Mouse (Mus musculus) neural tube, embryonic 13.5 days (tissue): Measurements from ENCODE around the gene Knop1. TPM values are rescaled to one million over a fixed set of nuclear protein-coding genes. Genes with fewer than 3 reads are reported as not detected.
A peak's percentile ranks its signal among the peaks of the same experiment; 100 is the strongest.

Experiments
- ATAC-seq: fragments of 200-750 bp; cut with Nextera tagmentation; 2 replicates; pipeline ENCODE4 v1.8.0; 2017; ENCODE audit warnings: low read depth, mild to moderate bottlenecking, moderate TSS enrichment, moderate library complexity
- H3K27ac ChIP-seq: fragments of 300-500 bp; sonication (generic); replicated peaks from 2 replicates; pipeline ENCODE4 v1.5.1; 2015; ENCODE audit warnings: moderate library complexity, mild to moderate bottlenecking, inconsistent platforms
- H3K27me3 ChIP-seq: fragments of 300-500 bp; sonication (generic); 2 replicates; pipeline ENCODE4 v1.6.1; 2015; ENCODE audit warnings: mild to moderate bottlenecking, inconsistent platforms
- H3K36me3 ChIP-seq: fragments of 300-500 bp; sonication (generic); 2 replicates; pipeline ENCODE4 v1.6.1; 2015; ENCODE audit warnings: mild to moderate bottlenecking, inconsistent platforms
- H3K4me1 ChIP-seq: fragments of 300-500 bp; sonication (generic); replicated peaks from 2 replicates; pipeline ENCODE4 v1.6.1; 2015; ENCODE audit warnings: inconsistent platforms
- H3K4me2 ChIP-seq: fragments of 300-500 bp; sonication (generic); 2 replicates; pipeline ENCODE4 v1.6.1; 2015; ENCODE audit warnings: inconsistent platforms, mild to moderate bottlenecking, moderate library complexity
- H3K4me3 ChIP-seq: fragments of 300-500 bp; sonication (generic); 2 replicates; pipeline ENCODE4 v1.5.1; 2015; ENCODE audit warnings: mild to moderate bottlenecking, inconsistent platforms
- H3K9ac ChIP-seq: fragments of 300-500 bp; sonication (generic); 2 replicates; pipeline ENCODE4 v1.6.1; 2015; ENCODE audit warnings: moderate library complexity, mild to moderate bottlenecking, inconsistent platforms
- H3K9me3 ChIP-seq: fragments of 300-500 bp; sonication (generic); 2 replicates; pipeline ENCODE4 v1.6.1; 2016; ENCODE audit warnings: inconsistent platforms
- WGBS: fragments of 180-500 bp; shearing (Covaris S2); methylation state at CpG from one replicate; pipeline ENCODE4 v1.1.7; 2015; 5-methylcytosine and 5-hydroxymethylcytosine counted together
- polyA plus RNA-seq: library from polyadenylated mRNA; unstranded; fragments of >200 nt; fragmentation: Nextera tagmentation; extraction: Ambion mirVana; gene quantifications from 2 replicates; pipeline ENCODE4 v1.2.1, GENCODE M21; 2015

Knop1 gene
- polyA plus RNA-seq: 86.4 and 96.5 TPM in 2 replicates

- Histone ChIP-seq H3K27me3 (no peaks in the 10 kb centered on the region), H3K27ac (peak within 1 kb of the TSS; percentile 87), H3K9me3 (no peaks in the 10 kb centered on the region), H3K4me2 (peak within 1 kb of the TSS; percentile 82), H3K9ac (peak within 1 kb of the TSS; percentile 83), H3K4me3 (peak within 1 kb of the TSS; percentile 88), H3K4me1 (peaks cover 28% of the 10 kb centered on the region), H3K36me3 (peaks cover 39% of the 10 kb centered on the region)
- ATAC-seq: peak; percentile 86
- WGBS: under 1% methylated on average over 46 of the region's 46 CpGs
Observed at GRCm38 (mm10) chr7:118855877-118856304, at the start of gene Knop1. TSS of gene Knop1 (minus strand) at chr7:118856254.

DNA sequence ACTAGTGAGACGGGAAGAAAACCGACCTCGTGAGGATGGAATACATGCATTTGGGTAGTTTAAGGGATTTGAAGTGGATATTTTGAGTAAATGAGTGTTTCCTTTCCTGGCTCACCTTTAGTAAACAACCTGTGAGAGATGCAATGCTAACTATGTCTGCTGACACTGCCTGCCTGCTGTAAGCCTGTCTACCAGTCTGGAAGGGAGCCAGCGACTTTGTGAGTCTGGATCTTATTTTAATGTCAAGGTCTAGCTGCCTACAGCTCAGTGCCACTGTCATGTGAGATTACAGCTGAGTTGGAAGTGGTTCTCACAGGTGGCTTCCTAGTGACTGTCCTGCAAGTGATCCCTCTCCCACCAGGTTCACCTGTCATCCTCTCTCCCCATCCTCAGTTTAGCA lies 48.5 kb upstream of the Knop1 start:
- Histone ChIP-seq H3K9ac (no peak overlapping the region), H3K4me1 (peaks cover 11% of the 10 kb centered on the region), H3K27me3 (no peaks in the 10 kb centered on the region), H3K9me3 (no peaks in the 10 kb centered on the region), H3K36me3 (no peaks in the 10 kb centered on the region), H3K27ac (no peak overlapping the region), H3K4me3 (no peak overlapping the region), H3K4me2 (no peak overlapping the region)
- no peak for ATAC-seq
- WGBS: 91% methylated on average over 4 of the region's 4 CpGs

DNA sequence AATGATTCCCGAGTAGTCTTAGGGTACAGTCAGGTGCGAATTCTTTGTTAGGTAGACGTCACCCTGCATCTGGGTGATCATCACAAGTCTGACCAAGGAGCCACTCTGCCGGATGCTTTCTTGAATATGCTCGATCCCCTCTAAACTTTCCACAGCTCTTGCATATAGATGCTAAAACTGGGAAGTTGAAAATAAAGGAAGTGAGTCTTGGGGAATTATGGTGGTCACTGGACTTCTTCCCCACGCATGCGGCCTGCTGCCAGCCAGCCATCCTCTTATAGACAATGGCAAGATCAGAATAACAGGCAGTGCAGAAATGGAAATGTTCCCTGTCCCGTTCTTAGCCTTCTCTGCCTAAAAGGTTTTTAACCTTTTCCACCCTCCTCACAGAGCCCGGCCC lies 47.8 kb upstream of the Knop1 start:
- Histone ChIP-seq H3K27me3 (no peaks in the 10 kb centered on the region), H3K4me3 (no peak overlapping the region), H3K36me3 (no peaks in the 10 kb centered on the region), H3K4me2 (no peak overlapping the region), H3K4me1 (peaks cover 11% of the 10 kb centered on the region), H3K9ac (no peak overlapping the region), H3K27ac (no peak overlapping the region), H3K9me3 (no peaks in the 10 kb centered on the region)
- ATAC-seq: no peak
- 92% methylated on average over 9 of the region's 9 CpGs for WGBS

- Histone ChIP-seq H3K9ac (no peak overlapping the region), H3K9me3 (no peaks in the 10 kb centered on the region), H3K4me3 (no peak overlapping the region), H3K36me3 (no peaks in the 10 kb centered on the region), H3K4me1 (peaks cover 11% of the 10 kb centered on the region), H3K27ac (0 out of 2 replicates have a peak overlapping the region, but pooled peaks have one; percentile 18), H3K4me2 (peak overlapping the region; percentile 15; the same call in 1 of the 2 replicates), H3K27me3 (no peaks in the 10 kb centered on the region)
- 58% methylated on average over 13 of the region's 13 CpGs for WGBS
- ATAC-seq: peak; percentile 82
Observed at GRCm38 (mm10) chr7:118902944-118903343, 46.9 kb upstream of the Knop1 start.

GRCm38 (mm10) chr7:118900090-118900489 lies 44.0 kb upstream of the Knop1 start:
- no peak for ATAC-seq
- Histone ChIP-seq H3K4me1 (peaks cover 25% of the 10 kb centered on the region), H3K27ac (no peak overlapping the region), H3K4me3 (no peak overlapping the region), H3K36me3 (no peaks in the 10 kb centered on the region), H3K9me3 (no peaks in the 10 kb centered on the region), H3K4me2 (no peak overlapping the region), H3K9ac (no peak overlapping the region), H3K27me3 (no peaks in the 10 kb centered on the region)
- 80% methylated on average over 2 of the region's 2 CpGs for WGBS

DNA sequence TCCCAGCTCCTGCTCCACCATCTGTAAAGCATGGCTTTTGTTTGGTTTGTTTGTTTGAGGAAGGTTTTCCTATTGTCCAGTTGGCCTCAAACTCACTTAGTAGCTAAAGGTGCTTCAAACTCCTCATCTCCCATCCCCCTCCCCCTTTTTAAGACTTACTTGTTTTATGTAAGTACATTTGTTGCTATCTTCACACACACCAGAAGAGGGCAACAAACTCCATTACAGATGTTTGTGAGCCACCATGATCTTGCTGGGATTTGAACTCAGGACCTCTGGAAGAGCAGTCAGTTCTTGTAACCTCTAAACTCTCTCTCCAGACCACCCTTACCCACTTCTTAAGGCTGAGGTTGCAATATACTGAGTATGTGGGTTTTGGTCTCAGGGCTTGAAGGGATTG lies 42.0 kb upstream of the Knop1 start:
- H3K4me1 ChIP-seq: peaks cover 25% of the 10 kb centered on the region
- ATAC-seq: no peak
- H3K9ac ChIP-seq: no peak overlapping the region
- no peak overlapping the region for H3K4me3 ChIP-seq
- no peak overlapping the region for H3K27ac ChIP-seq
- no peaks in the 10 kb centered on the region for H3K36me3 ChIP-seq
- no peak overlapping the region for H3K4me2 ChIP-seq
- no peaks in the 10 kb centered on the region for H3K9me3 ChIP-seq
- H3K27me3 ChIP-seq: no peaks in the 10 kb centered on the region

DNA sequence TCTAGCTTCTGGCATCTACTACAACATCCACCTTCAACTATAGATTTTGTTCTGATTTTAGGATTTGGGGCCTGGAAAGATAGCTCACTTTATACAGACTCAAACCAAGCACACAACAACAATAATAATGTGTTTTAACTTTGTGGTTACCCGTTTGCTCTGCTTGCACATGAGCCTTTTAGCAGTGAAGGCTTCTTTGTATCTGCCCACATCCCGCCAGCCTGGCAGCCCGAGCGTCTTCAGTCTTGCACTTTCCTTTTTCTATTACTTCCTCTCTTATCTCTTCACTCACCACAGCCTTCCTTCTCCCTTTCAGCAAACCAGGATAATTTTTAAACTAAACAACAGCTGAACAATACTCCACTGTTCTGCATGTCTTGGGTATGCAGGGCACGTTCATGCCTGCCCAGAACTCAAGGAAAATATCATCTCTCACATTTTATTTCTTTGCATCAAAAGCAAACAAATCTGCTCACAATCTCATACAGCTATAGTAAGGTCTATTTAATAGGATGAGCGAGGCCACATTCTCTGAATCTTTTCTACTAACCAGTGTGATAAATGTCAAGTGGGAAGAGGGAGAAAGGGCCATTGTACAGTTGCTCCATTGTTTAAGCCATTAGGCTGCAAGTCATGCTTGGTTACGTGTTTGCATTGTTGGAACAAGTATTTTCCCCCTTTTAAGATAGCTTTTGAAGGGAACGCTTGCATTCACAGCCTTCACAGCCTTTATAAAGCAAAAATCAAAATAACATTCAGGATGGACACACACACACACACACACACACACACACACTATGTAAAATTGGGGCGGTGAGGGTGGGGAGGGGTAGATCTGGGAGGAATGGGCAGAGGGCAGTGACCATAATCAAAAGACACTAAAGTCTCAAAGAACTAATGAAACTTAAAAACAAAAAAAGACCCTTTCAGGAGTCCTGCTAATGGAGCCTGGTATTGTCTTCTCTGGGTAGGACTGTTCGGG lies 39.7 kb upstream of the Knop1 start:
- H3K36me3 ChIP-seq: no peaks in the 10 kb centered on the region
- H3K4me3 ChIP-seq: no peak overlapping the region
- peaks cover 21% of the 10 kb centered on the region for H3K4me1 ChIP-seq
- H3K27ac ChIP-seq: peak overlapping the region; percentile 52
- H3K9me3 ChIP-seq: no peaks in the 10 kb centered on the region
- no peak overlapping the region for H3K9ac ChIP-seq
- 26% methylated on average over 10 of the region's 10 CpGs for WGBS
- peak; percentile 51; the same call in 1 of the 2 replicates for ATAC-seq
- H3K4me2 ChIP-seq: no peak overlapping the region
- no peaks in the 10 kb centered on the region for H3K27me3 ChIP-seq

DNA sequence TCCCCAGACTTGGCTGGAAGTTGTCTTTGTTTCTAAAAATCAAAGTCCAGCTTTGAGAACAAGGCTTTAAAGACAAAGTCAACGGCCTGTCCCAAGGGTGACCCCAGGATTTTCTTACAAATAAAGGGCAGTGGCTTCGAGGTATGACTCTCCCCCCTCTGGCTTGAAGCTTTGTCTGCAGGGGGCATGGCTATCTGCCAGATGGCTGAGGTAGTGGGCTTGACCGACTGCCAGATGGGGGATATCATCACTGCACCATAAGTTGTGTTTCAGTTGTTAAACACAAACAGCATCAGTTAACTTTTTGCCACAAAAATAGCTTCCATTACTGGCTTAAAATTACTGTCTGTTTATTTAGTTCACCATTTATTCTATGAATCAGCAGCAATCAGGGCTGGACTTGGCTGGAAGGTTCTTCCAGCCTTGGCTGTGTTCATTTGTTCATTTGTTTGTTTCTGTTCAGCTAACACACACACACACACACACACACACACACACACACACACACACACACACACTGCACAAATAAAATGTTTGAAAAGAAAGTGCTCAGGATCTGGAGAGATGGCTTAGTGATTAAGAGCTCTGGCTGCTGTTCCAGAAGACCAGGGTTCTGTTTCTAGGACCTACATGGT lies 33.1 kb upstream of the Knop1 start:
- Histone ChIP-seq H3K27ac (0 out of 2 replicates have a peak overlapping the region, but pooled peaks have one; percentile 13), H3K4me3 (no peak overlapping the region), H3K4me1 (peaks cover 35% of the 10 kb centered on the region), H3K4me2 (no peak overlapping the region), H3K9me3 (no peaks in the 10 kb centered on the region), H3K27me3 (no peaks in the 10 kb centered on the region), H3K9ac (no peak overlapping the region), H3K36me3 (no peaks in the 10 kb centered on the region)
- ATAC-seq: no peak
- 0% methylated on average over 3 of the region's 3 CpGs for WGBS

- Histone ChIP-seq H3K9ac (no peak overlapping the region), H3K4me1 (peaks cover 29% of the 10 kb centered on the region), H3K4me3 (no peak overlapping the region), H3K9me3 (no peaks in the 10 kb centered on the region), H3K27ac (no peak overlapping the region), H3K27me3 (no peaks in the 10 kb centered on the region), H3K4me2 (no peak overlapping the region), H3K36me3 (no peaks in the 10 kb centered on the region)
- 15% methylated on average over 6 of the region's 6 CpGs for WGBS
- ATAC-seq: no peak
Observed at GRCm38 (mm10) chr7:118887303-118888055, 31.4 kb upstream of the Knop1 start.

- Histone ChIP-seq H3K4me1 (peaks cover 29% of the 10 kb centered on the region), H3K27me3 (no peaks in the 10 kb centered on the region), H3K4me3 (no peak overlapping the region), H3K27ac (no peak overlapping the region), H3K9ac (no peak overlapping the region), H3K36me3 (no peaks in the 10 kb centered on the region), H3K9me3 (no peaks in the 10 kb centered on the region), H3K4me2 (no peak overlapping the region)
- no peak for ATAC-seq
- WGBS: 73% methylated on average over 4 of the region's 4 CpGs
Observed at GRCm38 (mm10) chr7:118884969-118885368, 28.9 kb upstream of the Knop1 start.

DNA sequence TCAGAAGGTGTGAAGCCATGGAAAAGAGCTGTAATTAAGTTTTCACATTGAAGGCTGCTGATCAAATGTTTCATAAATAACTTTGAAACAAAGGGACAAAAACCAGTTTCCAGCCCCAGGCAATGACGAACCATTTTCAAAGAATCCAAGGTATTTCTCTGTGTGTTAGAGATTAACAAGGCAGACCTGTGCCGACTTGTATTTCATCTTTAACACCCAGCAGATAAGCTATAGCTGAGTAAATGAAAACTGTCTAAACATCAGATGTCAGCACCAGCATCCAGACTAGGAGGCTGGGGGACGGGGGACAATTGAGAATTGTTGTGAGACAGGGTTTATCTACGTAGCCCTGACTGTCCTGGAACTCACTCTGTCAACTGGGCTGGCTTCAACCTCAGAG lies 27.9 kb upstream of the Knop1 start:
- 92% methylated on average over 4 of the region's 4 CpGs for WGBS

More for the DNA sequence above, 27.9 kb upstream of the Knop1 start:
- Histone ChIP-seq H3K9ac (no peak overlapping the region), H3K9me3 (no peaks in the 10 kb centered on the region), H3K36me3 (no peaks in the 10 kb centered on the region), H3K4me1 (peaks cover 21% of the 10 kb centered on the region), H3K27ac (no peak overlapping the region), H3K4me3 (no peak overlapping the region), H3K4me2 (no peak overlapping the region), H3K27me3 (no peaks in the 10 kb centered on the region)
- no peak for ATAC-seq
